Mouse (Mus musculus) hindbrain, embryonic 11.5 days (tissue): ENCODE results near the gene Fam114a1. TPM values are rescaled to one million over a fixed set of nuclear protein-coding genes. Genes with fewer than 3 reads are reported as not detected.

Source experiments
- ATAC-seq: fragments of 200-750 bp; cut with Nextera tagmentation; 2 replicates; pipeline ENCODE4 v1.8.0; 2017; ENCODE audit warnings: mild to moderate bottlenecking, moderate TSS enrichment, moderate library complexity; ENCODE audit not compliant: low FRiP score
- DNase-seq: peaks from one replicate; pipeline ENCODE4 v3.0.0-alpha.2; 2015; ENCODE audit warnings: low spot score
- H3K27ac ChIP-seq: fragments of 300-500 bp; sonication (generic); 2 replicates; pipeline ENCODE4 v1.5.1; 2014; ENCODE audit warnings: mild to moderate bottlenecking, low read depth, low read length
- H3K27me3 ChIP-seq: fragments of 300-500 bp; sonication (generic); 2 replicates; pipeline ENCODE4 v1.6.1; 2014; ENCODE audit warnings: mild to moderate bottlenecking, low read length, moderate library complexity, mixed read lengths; ENCODE audit not compliant: control insufficient read depth, insufficient read depth
- H3K36me3 ChIP-seq: fragments of 300-500 bp; sonication (generic); 2 replicates; pipeline ENCODE4 v1.6.1; 2014; ENCODE audit warnings: mild to moderate bottlenecking, low read length, moderate library complexity, mixed read lengths; ENCODE audit not compliant: control insufficient read depth, insufficient read depth
- H3K4me1 ChIP-seq: fragments of 300-500 bp; sonication (generic); replicated peaks from 2 replicates; pipeline ENCODE4 v1.6.1; 2014; ENCODE audit warnings: low read length, mixed read lengths; ENCODE audit not compliant: control insufficient read depth, insufficient read depth
- H3K4me2 ChIP-seq: fragments of 300-500 bp; sonication (generic); replicated peaks from 2 replicates; pipeline ENCODE4 v1.6.1; 2014; ENCODE audit warnings: mild to moderate bottlenecking, low read depth, low read length
- H3K4me3 ChIP-seq: fragments of 300-500 bp; sonication (generic); 2 replicates; pipeline ENCODE4 v1.5.1; 2014; ENCODE audit warnings: low read depth, low read length
- H3K9ac ChIP-seq: fragments of 300-500 bp; sonication (generic); 2 replicates; pipeline ENCODE4 v1.6.1; 2014; ENCODE audit warnings: low read depth, low read length
- H3K9me3 ChIP-seq: fragments of 300-500 bp; sonication (generic); 2 replicates; pipeline ENCODE4 v1.6.1; 2016; ENCODE audit warnings: low read length; ENCODE audit not compliant: control insufficient read depth
- WGBS: fragments of 180-500 bp; shearing (Covaris S2); extraction: QIAGEN DNeasy Blood & Tissue Kit; methylation state at CpG from one replicate; pipeline ENCODE4 v1.1.7; 2014; 5-methylcytosine and 5-hydroxymethylcytosine counted together
- microRNA counts: library from miRNA; unstranded; fragments of <30 nt; microRNA quantifications from one replicate; lab custom pipeline; 2015
- polyA plus RNA-seq: library from polyadenylated mRNA; unstranded; fragments of >200 nt; fragmentation: Nextera tagmentation; extraction: Ambion mirVana; gene quantifications from 2 replicates; pipeline ENCODE4 v1.2.1, GENCODE M21; 2014

Gene Fam114a1
- polyA plus RNA-seq, 1 experiment from 2014 or later: 21.8 TPM

- WGBS: 63% methylated on average over 3 of the region's 3 CpGs
- Histone ChIP-seq H3K4me1 (no peaks in the 10 kb centered on the region), H3K27me3 (no peaks in the 10 kb centered on the region), H3K4me2 (no peak overlapping the region), H3K27ac (no peak overlapping the region), H3K9ac (no peak overlapping the region), H3K36me3 (no peaks in the 10 kb centered on the region), H3K4me3 (no peak overlapping the region), H3K9me3 (no peaks in the 10 kb centered on the region)
- DNase-seq: no peak
- no peak for ATAC-seq
Measured at GRCm38 (mm10) chr5:65076748-65077147, 106.9 kb downstream of the Fam114a1 start.

GRCm38 (mm10) chr5:65078081-65078480, 108.2 kb downstream of the Fam114a1 start:
- Histone ChIP-seq H3K36me3 (no peaks in the 10 kb centered on the region), H3K9ac (no peak overlapping the region), H3K4me2 (no peak overlapping the region), H3K9me3 (no peaks in the 10 kb centered on the region), H3K4me1 (no peaks in the 10 kb centered on the region), H3K27ac (no peak overlapping the region), H3K4me3 (no peak overlapping the region), H3K27me3 (no peaks in the 10 kb centered on the region)
- no peak for ATAC-seq
- 90% methylated on average over 4 of the region's 4 CpGs for WGBS
- no peak for DNase-seq

- Histone ChIP-seq H3K4me1 (no peaks in the 10 kb centered on the region), H3K9me3 (no peaks in the 10 kb centered on the region), H3K36me3 (no peaks in the 10 kb centered on the region), H3K4me3 (no peak overlapping the region), H3K4me2 (no peak overlapping the region), H3K9ac (no peak overlapping the region), H3K27ac (no peak overlapping the region), H3K27me3 (no peaks in the 10 kb centered on the region)
- ATAC-seq: no peak
- no peak for DNase-seq
- WGBS: 82% methylated on average over 9 of the region's 9 CpGs
Measured at GRCm38 (mm10) chr5:65079881-65080280, 110.0 kb downstream of the Fam114a1 start.

GRCm38 (mm10) chr5:65081836-65082235, 112.0 kb downstream of the Fam114a1 start:
- no peak for ATAC-seq
- Histone ChIP-seq H3K9me3 (no peaks in the 10 kb centered on the region), H3K36me3 (no peaks in the 10 kb centered on the region), H3K4me2 (no peak overlapping the region), H3K4me1 (no peaks in the 10 kb centered on the region), H3K27me3 (no peaks in the 10 kb centered on the region), H3K4me3 (no peak overlapping the region), H3K27ac (no peak overlapping the region), H3K9ac (no peak overlapping the region)
- DNase-seq: no peak
- WGBS: 80% methylated on average over 4 of the region's 4 CpGs

- no peak overlapping the region for H3K27ac ChIP-seq
- no peaks in the 10 kb centered on the region for H3K9me3 ChIP-seq
- no peak overlapping the region for H3K9ac ChIP-seq
- no peaks in the 10 kb centered on the region for H3K36me3 ChIP-seq
- 87% methylated on average over 6 of the region's 6 CpGs for WGBS
- DNase-seq (no peak), ATAC-seq (no peak)
- H3K4me2 ChIP-seq: no peak overlapping the region
- no peaks in the 10 kb centered on the region for H3K27me3 ChIP-seq
- H3K4me3 ChIP-seq: no peak overlapping the region
- H3K4me1 ChIP-seq: no peaks in the 10 kb centered on the region
Measured at GRCm38 (mm10) chr5:65086522-65086921, 116.7 kb downstream of the Fam114a1 start.

- ATAC-seq: no peak
- 66% methylated on average over 3 of the region's 3 CpGs for WGBS
- Histone ChIP-seq H3K4me3 (no peak overlapping the region), H3K36me3 (no peaks in the 10 kb centered on the region), H3K4me2 (no peak overlapping the region), H3K4me1 (no peaks in the 10 kb centered on the region), H3K27ac (no peak overlapping the region), H3K9me3 (no peaks in the 10 kb centered on the region), H3K27me3 (no peaks in the 10 kb centered on the region), H3K9ac (no peak overlapping the region)
- DNase-seq: no peak
Measured at GRCm38 (mm10) chr5:65089707-65090106, 119.8 kb downstream of the Fam114a1 start.

GRCm38 (mm10) chr5:65091184-65091858, 121.5 kb downstream of the Fam114a1 start:
- no peak overlapping the region for H3K4me3 ChIP-seq
- H3K9ac ChIP-seq: no peak overlapping the region
- no peaks in the 10 kb centered on the region for H3K4me1 ChIP-seq
- 78% methylated on average over 11 of the region's 11 CpGs for WGBS
- no peaks in the 10 kb centered on the region for H3K9me3 ChIP-seq
- no peak overlapping the region for H3K4me2 ChIP-seq
- H3K27me3 ChIP-seq: no peaks in the 10 kb centered on the region
- ATAC-seq (no peak), DNase-seq (no peak)
- H3K36me3 ChIP-seq: no peaks in the 10 kb centered on the region
- H3K27ac ChIP-seq: no peak overlapping the region

MicroRNAs encoded within 50 kb of the gene (microRNA counts, 519-probe panel; counts per million panel counts)
- 2,209 counts per million, percentile 5 among the panel's probes with 10 or more counts for microRNA mmu-miR-574-3p (lab: Ali Mortazavi, UCI)
- not detected for microRNA mmu-miR-574-5p (lab: Ali Mortazavi, UCI)

Other genes starting within 250 kb of the Fam114a1 start
- gene Klf3, start 166.7 kb upstream of the Fam114a1 start, polyA plus RNA-seq: 35.3 and 47.2 TPM in 2 replicates
- gene Tlr1, start 36.5 kb upstream of the Fam114a1 start, polyA plus RNA-seq: 0.46 and 0.60 TPM in 2 replicates
- 0.77 and 1.1 TPM in 2 replicates for gene Tlr6, start 10.0 kb upstream of the Fam114a1 start, polyA plus RNA-seq
- gene Tmem156, start 122.1 kb downstream of the Fam114a1 start, polyA plus RNA-seq: 0.10 and 0.22 TPM in 2 replicates
- 25.3 and 26.0 TPM in 2 replicates for gene Klhl5, start 137.5 kb downstream of the Fam114a1 start, polyA plus RNA-seq
- 13.9 and 14.0 TPM in 2 replicates for gene Wdr19, start 229.6 kb downstream of the Fam114a1 start, polyA plus RNA-seq